Mouse (Mus musculus) limb, embryonic 14.5 days (tissue): ENCODE measurements around the gene Hfe2. TPM values are rescaled to one million over a fixed set of nuclear protein-coding genes. Genes with fewer than 3 reads are reported as not detected.
"Not testable (repeated sequence)": the region's sequence is repeated elsewhere in the genome, so short reads cannot be mapped to it uniquely, and the experiment has no call there.

Source experiments
- ATAC-seq: fragments of 200-750 bp; cut with Nextera tagmentation; 2 replicates; pipeline ENCODE4 v1.8.0; 2017; ENCODE audit warnings: low read depth, moderate number of reproducible peaks, moderate TSS enrichment; ENCODE audit not compliant: low FRiP score
- DNase-seq: peaks from one replicate; pipeline ENCODE4 v3.0.0-alpha.2; 2015; ENCODE audit warnings: low spot score
- H3K27ac ChIP-seq: fragments of 300-500 bp; sonication (generic); replicated peaks from 2 replicates; pipeline ENCODE4 v1.5.1; 2014; ENCODE audit warnings: low read depth, mild to moderate bottlenecking, low read length, moderate library complexity, mixed read lengths
- H3K27me3 ChIP-seq: fragments of 300-500 bp; sonication (generic); 2 replicates; pipeline ENCODE4 v1.6.1; 2014; ENCODE audit warnings: low read length, mixed read lengths; ENCODE audit not compliant: control insufficient read depth, insufficient read depth
- H3K36me3 ChIP-seq: fragments of 300-500 bp; sonication (generic); 2 replicates; pipeline ENCODE4 v1.6.1; 2014; ENCODE audit warnings: mild to moderate bottlenecking, low read length, moderate library complexity, mixed read lengths; ENCODE audit not compliant: control insufficient read depth, insufficient read depth
- H3K4me1 ChIP-seq: fragments of 300-500 bp; sonication (generic); 2 replicates; pipeline ENCODE4 v1.6.1; 2014; ENCODE audit warnings: antibody characterized with exemption, low read length, mixed read lengths; ENCODE audit not compliant: control insufficient read depth, insufficient read depth
- H3K4me2 ChIP-seq: fragments of 300-500 bp; sonication (generic); replicated peaks from 2 replicates; pipeline ENCODE4 v1.6.1; 2014; ENCODE audit warnings: low read depth, mild to moderate bottlenecking, low read length, moderate library complexity; ENCODE audit not compliant: severe bottlenecking
- H3K4me3 ChIP-seq: fragments of 300-500 bp; sonication (generic); replicated peaks from 2 replicates; pipeline ENCODE4 v1.5.1; 2014; ENCODE audit warnings: low read length
- H3K9ac ChIP-seq: fragments of 300-500 bp; sonication (generic); 2 replicates; pipeline ENCODE4 v1.6.1; 2014; ENCODE audit warnings: mild to moderate bottlenecking, low read depth, low read length, moderate library complexity; ENCODE audit not compliant: severe bottlenecking
- H3K9me3 ChIP-seq: fragments of 300-500 bp; sonication (generic); 2 replicates; pipeline ENCODE4 v1.6.1; 2016; ENCODE audit warnings: low read length; ENCODE audit not compliant: control insufficient read depth
- POLR2A ChIP-seq: fragments of 200-500 bp; IDR thresholded peaks from 2 replicates; pipeline ENCODE4 v1.8.0; 2012; ENCODE audit warnings: inconsistent platforms, mild to moderate bottlenecking, moderate library complexity, borderline replicate concordance; ENCODE audit not compliant: insufficient read depth, insufficient read length; ENCODE audit errors: extremely low read depth
- WGBS: fragments of 180-500 bp; shearing (Covaris S2); extraction: QIAGEN DNeasy Blood & Tissue Kit; methylation state at CpG from one replicate; pipeline ENCODE4 v1.1.7; 2014; 5-methylcytosine and 5-hydroxymethylcytosine counted together
- polyA plus RNA-seq, 2 experiments: library from polyadenylated mRNA; depleted of rRNA in 1 of 2; stranded (reverse) in 1 of 2; unstranded in 1 of 2; fragments of >200 nt; fragmentation: Nextera tagmentation in 1 of 2; extraction: Ambion mirVana in 1 of 2; gene quantifications; 2 replicates each; pipeline versions ENCODE4 v1.2.1 to v1.2.3; 2012 to 2014

The Hfe2 gene
- polyA plus RNA-seq, 2 experiments: 20.5 to 21.4 TPM

- H3K27ac ChIP-seq: no peak overlapping the region
- ATAC-seq: no peak
- no peak for TF ChIP-seq POLR2A
- 95% methylated on average over 3 of the region's 3 CpGs for WGBS
- H3K4me1 ChIP-seq: no peaks in the 10 kb centered on the region; the same call in 1 of the 2 replicates
- H3K27me3 ChIP-seq: no peaks in the 10 kb centered on the region
- no peak overlapping the region for H3K4me3 ChIP-seq
- H3K4me2 ChIP-seq: no peak overlapping the region
- no peaks in the 10 kb centered on the region for H3K36me3 ChIP-seq
- no peaks in the 10 kb centered on the region for H3K9me3 ChIP-seq
- H3K9ac ChIP-seq: no peak overlapping the region
- no peak for DNase-seq
Measured at GRCm38 (mm10) chr3:96494912-96495311, 30.1 kb upstream of the Hfe2 start.

GRCm38 (mm10) chr3:96495490-96496210, 29.3 kb upstream of the Hfe2 start:
- Histone ChIP-seq H3K36me3 (no peaks in the 10 kb centered on the region), H3K27ac (no peak overlapping the region), H3K9ac (no peak overlapping the region), H3K9me3 (no peaks in the 10 kb centered on the region), H3K4me1 (no peaks in the 10 kb centered on the region; the same call in 1 of the 2 replicates), H3K4me2 (no peak overlapping the region), H3K27me3 (no peaks in the 10 kb centered on the region), H3K4me3 (no peak overlapping the region)
- no peak for TF ChIP-seq POLR2A
- whole genome bisulfite sequencing: 100% methylated on average over 1 of the region's 1 CpGs
- no peak for ATAC-seq
- DNase-seq: no peak

- Histone ChIP-seq H3K9me3 (no peaks in the 10 kb centered on the region), H3K4me3 (no peak overlapping the region), H3K36me3 (no peaks in the 10 kb centered on the region), H3K27ac (no peak overlapping the region), H3K9ac (no peak overlapping the region), H3K4me1 (no peaks in the 10 kb centered on the region; the same call in 1 of the 2 replicates), H3K27me3 (no peaks in the 10 kb centered on the region), H3K4me2 (peak overlapping the region; percentile 82; the same call in 1 of the 2 replicates)
- WGBS: 59% methylated on average over 7 of the region's 7 CpGs
- no peak for TF ChIP-seq POLR2A
- no peak for DNase-seq
- no peak for ATAC-seq
Measured at GRCm38 (mm10) chr3:96496216-96496615, 28.8 kb upstream of the Hfe2 start.

GRCm38 (mm10) chr3:96496620-96497275, 28.2 kb upstream of the Hfe2 start:
- not testable (repeated sequence) for H3K27me3 ChIP-seq, ATAC-seq, H3K36me3 ChIP-seq, DNase-seq, H3K27ac ChIP-seq, H3K9me3 ChIP-seq, H3K4me1 ChIP-seq
- peak overlapping the region; percentile 82 for H3K4me2 ChIP-seq
- H3K9ac ChIP-seq: peak overlapping the region; percentile 36; the same call in 1 of the 2 replicates
- 14% methylated on average over 14 of the region's 14 CpGs for WGBS
- peak overlapping the region; percentile 49 for H3K4me3 ChIP-seq

GRCm38 (mm10) chr3:96497451-96498028, 27.4 kb upstream of the Hfe2 start:
- no peaks in the 10 kb centered on the region for H3K36me3 ChIP-seq
- WGBS: under 1% methylated on average over 19 of the region's 19 CpGs
- H3K4me2 ChIP-seq: peak overlapping the region; percentile 82
- DNase-seq (peak; percentile 88), ATAC-seq (peak; percentile 24)
- H3K4me3 ChIP-seq: peak overlapping the region; percentile 49
- no peaks in the 10 kb centered on the region for H3K9me3 ChIP-seq
- no peak overlapping the region for H3K27ac ChIP-seq
- H3K9ac ChIP-seq: peak overlapping the region; percentile 36; the same call in 1 of the 2 replicates
- no peak for TF ChIP-seq POLR2A
- no peaks in the 10 kb centered on the region for H3K27me3 ChIP-seq
- no peaks in the 10 kb centered on the region; the same call in 1 of the 2 replicates for H3K4me1 ChIP-seq
